Mouse (Mus musculus) hindbrain, embryonic 15.5 days (tissue): Measurements from ENCODE around the gene Tom1l1. TPM values are rescaled to one million over a fixed set of nuclear protein-coding genes. Genes with fewer than 3 reads are reported as not detected.

Experiments
- ATAC-seq: fragments of 200-750 bp; cut with Nextera tagmentation; 2 replicates; pipeline ENCODE4 v1.8.0; 2017; ENCODE audit warnings: low read depth, moderate number of reproducible peaks, moderate TSS enrichment; ENCODE audit not compliant: low FRiP score
- H3K27ac ChIP-seq: fragments of 300-500 bp; sonication (generic); replicated peaks from 2 replicates; pipeline ENCODE4 v1.5.1; 2015; ENCODE audit warnings: mild to moderate bottlenecking, inconsistent platforms
- H3K27me3 ChIP-seq: fragments of 300-500 bp; sonication (generic); 2 replicates; pipeline ENCODE4 v1.6.1; 2015; ENCODE audit warnings: control low read depth, inconsistent platforms
- H3K36me3 ChIP-seq: fragments of 300-500 bp; sonication (generic); 2 replicates; pipeline ENCODE4 v1.6.1; 2015; ENCODE audit warnings: control low read depth, inconsistent platforms
- H3K4me1 ChIP-seq: fragments of 300-500 bp; sonication (generic); replicated peaks from 2 replicates; pipeline ENCODE4 v1.6.1; 2015; ENCODE audit warnings: control low read depth, inconsistent platforms
- H3K4me2 ChIP-seq: fragments of 300-500 bp; sonication (generic); 2 replicates; pipeline ENCODE4 v1.6.1; 2015; ENCODE audit warnings: moderate library complexity, mild to moderate bottlenecking, inconsistent platforms
- H3K4me3 ChIP-seq: fragments of 300-500 bp; sonication (generic); 2 replicates; pipeline ENCODE4 v1.5.1; 2015; ENCODE audit warnings: mild to moderate bottlenecking, inconsistent platforms
- H3K9ac ChIP-seq: fragments of 300-500 bp; sonication (generic); 2 replicates; pipeline ENCODE4 v1.6.1; 2015; ENCODE audit warnings: inconsistent platforms
- H3K9me3 ChIP-seq: fragments of 300-500 bp; sonication (generic); 2 replicates; pipeline ENCODE4 v1.6.1; 2016; ENCODE audit warnings: control low read depth, inconsistent platforms
- WGBS: fragments of 180-500 bp; shearing (Covaris S2); methylation state at CpG from one replicate; pipeline ENCODE4 v1.1.7; 2015; 5-methylcytosine and 5-hydroxymethylcytosine counted together
- polyA plus RNA-seq: library from polyadenylated mRNA; unstranded; fragments of >200 nt; fragmentation: Nextera tagmentation; extraction: Ambion mirVana; gene quantifications from 2 replicates; pipeline ENCODE4 v1.2.1, GENCODE M21; 2015

Gene Tom1l1
- polyA plus RNA-seq, 1 experiment from 2014 or later, result 21.5 TPM

GRCm38 (mm10) chr11:90595826-90596225 lies 92.3 kb downstream of the Tom1l1 start:
- Histone ChIP-seq H3K27ac (no peak overlapping the region), H3K4me2 (no peak overlapping the region), H3K27me3 (no peaks in the 10 kb centered on the region), H3K9ac (no peak overlapping the region), H3K36me3 (peaks cover 10% of the 10 kb centered on the region; the same call in 1 of the 2 replicates), H3K4me3 (no peak overlapping the region), H3K4me1 (no peaks in the 10 kb centered on the region), H3K9me3 (no peaks in the 10 kb centered on the region)
- 83% methylated on average over 1 of the region's 1 CpGs for WGBS
- ATAC-seq, result no peak

Other genes starting within 250 kb of the Tom1l1 start
- gene Stxbp4, start 50.3 kb downstream of the Tom1l1 start, polyA plus RNA-seq, result 18.3 and 20.0 TPM in 2 replicates
- 41.4 and 44.1 TPM in 2 replicates for gene Cox11, start 50.2 kb downstream of the Tom1l1 start, polyA plus RNA-seq